Mouse (Mus musculus): ENCODE measurements around the gene Edn3.

Edn3 gene

DNA sequence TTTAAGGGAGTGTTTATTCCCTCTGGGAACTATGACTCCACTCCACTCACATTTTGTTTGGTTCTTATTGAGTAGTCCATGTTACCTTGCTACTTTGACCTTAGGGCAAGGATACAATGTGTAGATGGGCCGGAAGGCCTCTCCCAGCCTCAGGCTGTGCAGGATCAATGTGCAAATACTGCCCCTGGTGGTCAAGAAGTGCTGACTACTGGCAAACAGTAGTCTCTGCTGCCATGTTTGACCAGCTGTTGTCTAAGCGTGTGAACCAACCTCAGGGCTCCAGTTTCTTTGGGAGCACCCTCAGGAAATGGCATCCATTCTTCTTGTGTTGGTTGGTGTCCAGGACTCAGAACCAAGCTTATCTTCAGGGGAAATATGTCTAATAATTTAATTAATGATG, 36.6 kb downstream of the Edn3 start:
- in situ Hi-C loops (cut with MseI, MboI) = no loop called here

DNA sequence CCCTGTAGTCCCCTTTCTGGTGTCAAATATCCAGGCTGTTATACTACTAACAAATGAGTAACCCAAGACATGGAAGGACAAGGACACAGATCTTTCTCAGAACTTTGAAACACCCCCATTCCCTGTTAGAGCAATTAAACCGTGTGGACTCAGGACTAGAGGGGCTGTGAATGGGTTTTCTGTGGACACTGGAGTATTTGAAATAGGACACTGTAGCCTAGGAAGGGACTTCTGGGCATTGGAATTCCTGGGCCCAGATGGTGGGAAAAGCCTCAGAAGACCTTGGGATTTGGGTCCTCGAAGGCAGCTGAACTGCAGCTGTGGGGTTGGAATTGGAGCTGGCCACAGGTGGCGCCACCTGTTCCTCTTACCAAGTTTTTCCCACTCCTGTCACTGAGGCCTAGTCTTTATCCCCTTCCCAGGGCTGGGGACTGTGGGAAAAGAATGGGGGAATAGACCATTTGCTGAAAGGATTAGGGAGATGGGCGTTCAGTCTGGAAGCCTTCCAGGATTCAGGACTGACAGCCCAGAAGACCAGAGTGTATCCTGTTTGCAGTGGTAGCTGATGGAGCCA, 37.2 kb downstream of the Edn3 start:
- in situ Hi-C loops (cut with MseI, MboI) = no loop called here

DNA sequence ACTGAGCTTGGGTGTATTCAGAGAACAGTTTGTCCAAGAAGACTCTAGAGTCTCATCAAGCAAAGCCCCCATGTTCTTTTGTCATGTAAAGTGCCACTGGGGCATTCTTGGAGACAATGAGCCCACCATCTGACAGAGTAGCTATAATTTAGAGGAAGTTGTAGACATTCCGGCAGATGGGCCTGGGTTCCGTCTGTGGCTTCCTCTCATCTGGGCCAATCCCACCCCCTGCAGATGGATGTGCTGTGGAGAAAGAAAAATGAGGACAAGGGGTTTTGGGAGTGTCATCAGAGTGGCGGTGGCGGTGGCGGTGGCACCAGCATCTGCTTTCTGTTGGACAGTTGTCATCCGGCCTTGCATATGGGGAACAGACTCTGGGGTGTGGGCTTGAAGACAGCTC, 42.0 kb downstream of the Edn3 start:
- in situ Hi-C loops (cut with MseI, MboI) = no loop called here

DNA sequence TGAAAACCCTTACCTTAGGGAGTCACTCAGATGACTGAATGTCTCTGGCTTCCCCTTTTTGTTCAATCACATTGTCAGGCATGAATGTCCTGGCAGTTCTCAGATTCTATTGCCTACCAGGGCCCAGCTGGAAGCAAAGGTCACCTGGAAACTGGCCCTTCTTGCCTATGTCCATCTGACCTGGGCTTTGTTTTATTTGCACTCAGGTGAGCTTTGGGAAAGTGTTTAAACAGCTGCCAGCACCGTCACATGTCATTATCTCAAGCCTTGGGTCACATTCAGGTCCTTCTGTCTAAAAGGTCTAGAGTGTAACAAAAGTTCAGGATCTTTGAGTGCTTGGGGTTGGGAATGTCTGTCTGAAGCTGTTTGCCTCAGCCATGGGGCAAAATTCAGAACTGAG, 43.2 kb downstream of the Edn3 start:
- in situ Hi-C loops (cut with MseI, MboI) = no loop called here

DNA sequence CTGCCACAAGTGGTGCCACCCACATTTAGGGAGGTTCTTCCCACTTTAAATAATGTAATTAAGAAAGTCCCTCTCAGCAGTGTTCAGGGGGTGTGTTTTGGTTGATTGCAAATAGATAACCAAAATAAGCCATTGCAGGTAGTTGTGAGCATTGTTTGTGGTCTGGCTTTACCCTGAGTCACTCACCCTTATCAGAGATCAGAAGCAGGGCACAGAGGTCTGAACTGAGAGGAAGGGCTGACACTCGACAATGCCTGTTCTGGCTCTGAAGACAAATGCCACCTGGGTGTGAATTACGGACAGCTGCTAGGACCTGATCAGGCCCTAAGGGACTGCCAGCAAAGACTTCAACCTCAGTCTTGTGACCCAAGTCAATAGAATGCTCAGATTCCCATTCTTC, 47.5 kb downstream of the Edn3 start:
- in situ Hi-C loops (cut with MseI, MboI) = no loop called here

DNA sequence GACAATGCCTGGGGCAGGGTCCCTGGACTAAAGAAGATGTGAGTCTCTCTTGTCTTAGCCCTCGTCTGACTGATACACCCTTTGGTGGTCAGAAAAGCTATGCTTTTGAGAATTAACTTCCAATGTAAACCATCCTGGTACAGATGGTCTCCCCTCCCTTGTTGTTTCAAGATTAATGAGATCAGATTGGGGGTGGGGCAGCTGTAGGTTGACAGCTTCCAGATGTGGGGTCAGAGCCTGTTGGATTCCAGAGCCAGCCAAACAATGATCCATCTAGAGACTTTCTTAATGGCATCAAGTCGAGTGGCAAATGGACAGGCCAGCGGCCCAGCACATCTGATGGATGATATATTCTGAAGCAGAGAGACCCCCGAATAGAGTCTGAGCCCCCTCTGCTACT, 48.9 kb downstream of the Edn3 start:
- in situ Hi-C loops (cut with MseI, MboI) = no loop called here

DNA sequence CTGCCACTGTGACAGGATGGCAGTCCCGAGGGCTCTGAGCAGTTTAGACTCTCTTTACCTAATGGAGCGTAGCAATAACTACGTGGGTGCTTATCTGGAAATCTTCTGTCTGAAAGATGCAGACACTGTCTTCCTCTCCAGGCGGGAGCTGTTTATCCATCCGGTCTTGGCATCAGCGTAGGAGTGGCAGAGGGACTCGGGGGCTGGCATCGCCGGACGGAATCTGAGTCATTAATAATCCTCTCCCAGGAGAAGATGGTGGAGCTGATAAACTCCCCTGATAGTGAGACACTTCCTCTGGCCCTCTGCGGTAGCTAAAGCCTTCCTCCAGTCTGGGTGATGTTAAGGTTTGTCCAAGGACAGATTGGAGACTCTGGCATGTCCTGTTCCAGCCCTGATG, 52.9 kb downstream of the Edn3 start:
- in situ Hi-C loops (cut with MseI, MboI) = no loop called here

DNA sequence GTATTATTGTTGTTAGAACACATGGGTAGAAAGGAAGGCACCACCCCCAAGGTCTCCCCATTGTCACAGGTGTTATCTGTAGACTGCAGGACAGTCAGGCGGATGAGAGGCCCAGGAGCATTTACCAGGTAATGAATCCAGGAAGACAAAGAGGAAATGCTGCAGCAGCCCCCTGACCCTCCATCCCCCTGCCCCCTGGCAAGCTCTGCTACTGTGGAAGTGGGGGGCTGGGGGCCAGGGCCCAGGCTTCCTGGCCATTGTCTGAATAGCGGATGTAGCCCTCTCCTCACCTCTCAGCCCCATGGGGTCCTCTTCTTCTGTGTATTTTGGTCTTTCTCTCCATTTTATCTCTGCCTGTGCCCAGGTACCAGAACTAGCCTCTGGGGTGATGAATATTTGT, 55.7 kb downstream of the Edn3 start:
- in situ Hi-C loops (cut with MseI, MboI) = no loop called here

DNA sequence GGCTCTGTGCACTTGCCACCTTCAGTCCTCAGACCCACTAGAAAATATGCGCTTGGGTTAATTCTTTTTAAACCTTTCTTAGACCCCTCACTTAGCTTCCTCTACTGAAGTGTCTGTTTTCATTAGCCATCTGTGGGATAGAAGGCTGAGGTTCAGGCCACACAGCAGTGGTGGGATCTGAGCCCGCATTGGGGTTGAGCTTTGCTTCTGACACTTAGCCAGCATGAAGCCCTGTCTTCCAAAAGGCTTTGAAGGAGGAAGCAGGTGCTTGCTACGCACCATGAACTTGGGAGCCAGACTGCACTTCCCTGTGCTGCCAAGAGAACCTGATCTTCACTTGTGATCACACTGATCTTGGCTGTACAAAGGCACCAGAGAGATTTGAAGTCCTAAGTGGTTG, 59.9 kb downstream of the Edn3 start:
- in situ Hi-C loops (cut with MseI, MboI) = no loop called here

DNA sequence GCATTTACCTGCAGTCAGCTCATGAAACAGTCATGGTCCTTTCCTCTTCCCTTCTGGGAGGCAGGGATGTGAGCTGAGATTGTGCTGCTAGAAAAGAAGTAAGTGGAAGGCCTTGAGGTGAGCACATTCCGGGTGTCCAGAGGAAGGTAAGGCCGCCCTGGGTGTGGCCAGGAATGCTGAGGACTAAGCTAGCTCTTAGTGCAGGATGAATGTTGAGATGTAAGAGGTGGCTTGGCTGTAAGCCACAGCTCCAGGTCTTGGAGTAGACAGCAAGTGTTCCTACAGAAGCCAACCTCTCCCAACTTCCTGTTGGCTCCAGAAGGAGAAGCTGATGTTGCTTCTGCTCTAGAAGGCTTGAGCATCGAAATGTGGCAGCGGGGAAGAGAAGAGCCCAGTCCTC, 67.4 kb downstream of the Edn3 start:
- in situ Hi-C loops (cut with MseI, MboI) = no loop called here

DNA sequence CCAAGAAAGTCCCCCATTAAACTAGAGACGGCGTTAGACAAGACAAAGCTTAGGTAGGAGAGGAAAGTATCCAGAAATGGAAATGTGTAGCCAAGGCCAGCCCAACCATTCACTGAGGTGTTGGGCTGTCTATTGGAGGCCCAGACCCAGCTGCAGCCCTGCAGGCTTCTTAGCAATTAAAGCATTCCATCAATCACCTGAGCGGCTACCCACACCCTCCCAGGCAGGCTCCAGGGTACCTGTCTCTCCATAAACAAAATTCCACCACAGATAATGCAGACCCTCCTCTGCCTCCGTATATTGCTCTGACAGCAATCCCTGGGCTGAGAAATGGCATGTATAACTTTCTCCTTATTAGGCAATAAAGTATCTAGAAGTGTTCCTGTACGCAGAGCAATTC, 73.2 kb downstream of the Edn3 start:
- in situ Hi-C loops (cut with MseI, MboI) = no loop called here

Data from mouse trophoblast stem cell (cell line).